Mouse (Mus musculus) heart, adult 2 months (tissue): ENCODE data around the gene Inpp5d. TPM values are rescaled to one million over a fixed set of nuclear protein-coding genes. Genes with fewer than 3 reads are reported as not detected.

Source experiments
- DNase-seq, 2 experiments: peaks; one replicate each; pipeline ENCODE4 v3.0.0; 2021
- H3K27ac ChIP-seq: fragments of 200-600 bp; 2 replicates; pipeline ENCODE4 v1.8.1; 2022
- H3K27me3 ChIP-seq: fragments of 200-500 bp; 2 replicates; pipeline ENCODE4 v1.6.1; 2012; ENCODE audit warnings: mild to moderate bottlenecking, low read length, inconsistent platforms, mixed read lengths; ENCODE audit not compliant: control insufficient read depth, insufficient read depth
- H3K36me3 ChIP-seq: fragments of 200-500 bp; 2 replicates; pipeline ENCODE4 v1.6.1; 2012; ENCODE audit warnings: low read length, inconsistent platforms; ENCODE audit not compliant: control insufficient read depth, insufficient read depth
- H3K4me1 ChIP-seq: fragments of 200-500 bp; 2 replicates; pipeline ENCODE4 v1.6.1; 2011; ENCODE audit warnings: low read length; ENCODE audit not compliant: control insufficient read depth, insufficient read depth
- H3K4me3 ChIP-seq: fragments of 200-600 bp; 2 replicates; pipeline ENCODE4 v1.8.1; 2022
- H3K79me2 ChIP-seq: fragments of 200-500 bp; replicated peaks from 2 replicates; pipeline ENCODE4 v1.6.1; 2012; ENCODE audit warnings: mild to moderate bottlenecking, inconsistent platforms, low read length, moderate library complexity, mixed read lengths; ENCODE audit not compliant: control insufficient read depth, insufficient read depth
- H3K9ac ChIP-seq: fragments of 200-500 bp; 2 replicates; pipeline ENCODE4 v1.6.1; 2012; ENCODE audit warnings: low read depth, mild to moderate bottlenecking, control low read depth, inconsistent platforms, low read length, mixed read lengths
- CTCF ChIP-seq: fragments of 200-600 bp; IDR thresholded peaks from 2 replicates; pipeline ENCODE4 v1.8.1; 2022; ENCODE audit warnings: antibody characterized with exemption, mild to moderate bottlenecking, moderate library complexity
- EP300 ChIP-seq: fragments of 200-500 bp; IDR thresholded peaks from 2 replicates; pipeline ENCODE4 v1.6.1; 2011; ENCODE audit warnings: low read depth, low read length, control low read depth; ENCODE audit not compliant: insufficient read depth
- POLR2A ChIP-seq: fragments of 200-500 bp; IDR thresholded peaks from 2 replicates; pipeline ENCODE4 v1.6.1; 2011; ENCODE audit warnings: mild to moderate bottlenecking, low read depth, low read length, control low read depth; ENCODE audit not compliant: insufficient read depth
- WGBS: fragments of 180-500 bp; shearing (Covaris S2); methylation state at CpG from one replicate; pipeline ENCODE4 v1.1.7; 2018; 5-methylcytosine and 5-hydroxymethylcytosine counted together
- intact Hi-C: fragments of 180-260 bp; cut with DNase I; formaldehyde crosslinking; loops from one replicate; pipeline ENCODE4 v1.15.1; 2025
- polyA plus RNA-seq: library from polyadenylated mRNA; depleted of rRNA; stranded (reverse); fragments of >200 nt; gene quantifications from 2 replicates; pipeline ENCODE4 v1.2.3, GENCODE M21; 2012
- total RNA-seq, 2 experiments: library from RNA; stranded (reverse); gene quantifications; 2 replicates each; pipeline ENCODE4 v1.2.3; 2021

Inpp5d gene
- total and polyA plus RNA-seq, 3 experiments = 13.2 to 13.8 (median 13.5) TPM

DNA sequence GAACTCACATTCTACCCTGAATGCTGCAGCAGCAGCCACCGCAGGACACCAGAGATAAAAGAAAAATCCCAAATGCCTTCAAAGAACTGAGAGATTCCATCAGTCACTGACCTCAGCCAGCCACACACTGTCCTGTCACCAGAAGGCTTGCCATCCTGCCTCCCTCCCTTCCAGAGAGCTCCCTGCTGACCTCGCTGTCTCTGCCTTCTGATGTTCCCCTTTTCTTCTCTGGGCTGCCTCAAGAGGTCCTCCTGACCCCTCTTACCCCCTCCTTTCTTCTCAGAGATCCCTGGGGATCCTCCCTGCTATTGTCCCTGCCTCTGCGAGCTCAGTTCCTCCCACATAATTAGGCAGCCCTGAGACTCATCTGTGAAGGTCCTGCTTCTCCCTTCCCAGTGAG, 39.3 kb upstream of the Inpp5d start:
- Histone ChIP-seq H3K9ac (no peak overlapping the region), H3K4me1 (no peaks in the 10 kb centered on the region), H3K27me3 (no peaks in the 10 kb centered on the region), H3K27ac (no peak overlapping the region), H3K79me2 (no peaks in the 10 kb centered on the region), H3K4me3 (no peak overlapping the region), H3K36me3 (no peaks in the 10 kb centered on the region)
- TF ChIP-seq CTCF (no peak), EP300 (no peak), POLR2A (no peak)
- no peak for DNase-seq
- intact Hi-C loops = no loop called here
- WGBS = 32% methylated on average over 3 of the region's 3 CpGs

GRCm38 (mm10) chr1:87589162-87589561, 30.9 kb upstream of the Inpp5d start:
- H3K79me2 ChIP-seq = no peaks in the 10 kb centered on the region
- 85% methylated on average over 7 of the region's 7 CpGs for WGBS
- H3K27me3 ChIP-seq = no peaks in the 10 kb centered on the region
- no peak overlapping the region for H3K9ac ChIP-seq
- DNase-seq = no peak
- intact Hi-C loops = no loop called here
- H3K36me3 ChIP-seq = no peaks in the 10 kb centered on the region
- no peaks in the 10 kb centered on the region for H3K4me1 ChIP-seq
- TF ChIP-seq POLR2A = no peak
- TF ChIP-seq EP300 = no peak
- no peak for TF ChIP-seq CTCF
- no peak overlapping the region for H3K4me3 ChIP-seq
- no peak overlapping the region for H3K27ac ChIP-seq

DNA sequence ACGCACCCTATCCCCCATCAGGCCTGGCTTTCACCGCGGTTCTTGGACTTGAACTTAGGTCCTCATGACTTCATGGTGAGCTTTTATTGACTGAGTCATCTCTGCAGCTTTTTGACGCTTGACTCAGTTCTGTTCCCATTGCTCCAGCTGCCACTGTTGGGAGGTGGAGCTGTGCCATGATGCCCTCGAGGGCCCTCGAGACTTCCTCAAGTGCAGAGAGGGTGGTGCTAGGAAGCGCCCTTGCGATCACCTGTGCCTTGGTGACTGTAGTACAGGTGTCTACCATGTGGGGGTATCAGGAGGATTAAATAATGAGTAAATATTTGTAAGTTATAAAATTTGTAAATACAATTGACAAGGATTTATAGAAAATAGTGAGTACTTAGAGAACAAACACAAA, 30.1 kb upstream of the Inpp5d start:
- no peaks in the 10 kb centered on the region for H3K27me3 ChIP-seq
- intact Hi-C loops = no loop called here
- TF ChIP-seq POLR2A (no peak), CTCF (no peak)
- H3K4me1 ChIP-seq = no peaks in the 10 kb centered on the region; the same call in 1 of the 2 replicates
- H3K9ac ChIP-seq = no peak overlapping the region
- no peaks in the 10 kb centered on the region for H3K36me3 ChIP-seq
- DNase-seq = no peak
- H3K4me3 ChIP-seq = no peak overlapping the region
- 87% methylated on average over 8 of the region's 8 CpGs for WGBS
- no peaks in the 10 kb centered on the region for H3K79me2 ChIP-seq
- no peak overlapping the region for H3K27ac ChIP-seq

GRCm38 (mm10) chr1:87594261-87594660, 25.9 kb upstream of the Inpp5d start:
- no peaks in the 10 kb centered on the region for H3K79me2 ChIP-seq
- TF ChIP-seq CTCF = 0 out of 2 replicates have a peak, but pooled peaks have one; percentile 5
- no peak for TF ChIP-seq POLR2A
- TF ChIP-seq EP300 = no peak
- H3K4me3 ChIP-seq = no peak overlapping the region
- no peaks in the 10 kb centered on the region for H3K27me3 ChIP-seq
- H3K9ac ChIP-seq = no peak overlapping the region
- DNase-seq = peak in 1 of 2 experiments; percentile 21
- no peak overlapping the region for H3K27ac ChIP-seq
- intact Hi-C loops = no loop called here
- H3K4me1 ChIP-seq = no peaks in the 10 kb centered on the region; the same call in 1 of the 2 replicates
- no peaks in the 10 kb centered on the region for H3K36me3 ChIP-seq
- WGBS = 23% methylated on average over 3 of the region's 3 CpGs

DNA sequence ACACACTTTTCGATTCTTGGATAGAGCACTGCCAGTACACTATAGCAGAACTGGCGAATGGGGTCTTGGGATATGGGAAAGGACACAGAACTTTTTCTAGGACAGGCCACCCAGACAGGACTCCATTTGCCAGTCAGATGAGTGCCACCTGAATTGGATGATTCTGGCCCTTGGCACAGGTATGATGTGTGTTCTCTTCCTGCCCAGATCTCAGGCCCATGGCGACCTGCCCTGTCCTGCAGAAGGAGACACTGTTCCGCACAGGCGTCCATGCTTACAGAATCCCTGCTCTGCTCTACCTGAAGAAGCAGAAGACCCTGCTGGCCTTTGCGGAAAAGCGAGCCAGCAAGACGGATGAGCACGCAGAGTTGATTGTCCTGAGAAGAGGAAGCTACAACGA, 25.4 kb upstream of the Inpp5d start:
- Histone ChIP-seq H3K79me2 (no peaks in the 10 kb centered on the region), H3K27ac (no peak overlapping the region), H3K27me3 (no peaks in the 10 kb centered on the region), H3K36me3 (no peaks in the 10 kb centered on the region), H3K4me1 (no peaks in the 10 kb centered on the region; the same call in 1 of the 2 replicates), H3K9ac (no peak overlapping the region), H3K4me3 (no peak overlapping the region)
- TF ChIP-seq CTCF (no peak), POLR2A (no peak), EP300 (no peak)
- 85% methylated on average over 10 of the region's 10 CpGs for WGBS
- intact Hi-C loops = no loop called here
- DNase-seq = no peak

GRCm38 (mm10) chr1:87600533-87600932, 19.6 kb upstream of the Inpp5d start:
- no peaks in the 10 kb centered on the region for H3K27me3 ChIP-seq
- DNase-seq = no peak
- no peaks in the 10 kb centered on the region for H3K36me3 ChIP-seq
- H3K9ac ChIP-seq = no peak overlapping the region
- intact Hi-C loops = no loop called here
- H3K4me1 ChIP-seq = no peaks in the 10 kb centered on the region
- no peaks in the 10 kb centered on the region for H3K79me2 ChIP-seq
- TF ChIP-seq POLR2A = no peak
- TF ChIP-seq EP300 = no peak
- no peak for TF ChIP-seq CTCF
- H3K4me3 ChIP-seq = no peak overlapping the region
- 68% methylated on average over 7 of the region's 7 CpGs for WGBS
- no peak overlapping the region for H3K27ac ChIP-seq

GRCm38 (mm10) chr1:87601801-87602200, 18.3 kb upstream of the Inpp5d start:
- H3K27me3 ChIP-seq = no peaks in the 10 kb centered on the region
- intact Hi-C loops = no loop called here
- H3K4me3 ChIP-seq = no peak overlapping the region
- H3K79me2 ChIP-seq = no peaks in the 10 kb centered on the region
- H3K36me3 ChIP-seq = no peaks in the 10 kb centered on the region
- no peak for DNase-seq
- no peak for TF ChIP-seq POLR2A
- TF ChIP-seq CTCF = no peak
- no peak for TF ChIP-seq EP300
- no peaks in the 10 kb centered on the region for H3K4me1 ChIP-seq
- no peak overlapping the region for H3K9ac ChIP-seq
- H3K27ac ChIP-seq = no peak overlapping the region
- WGBS = 53% methylated on average over 2 of the region's 2 CpGs
